Mouse (Mus musculus): ENCODE data around the gene Gm8229. TPM values are rescaled to one million over a fixed set of nuclear protein-coding genes. Genes with fewer than 3 reads are reported as not detected.
"Not testable (repeated sequence)": the region's sequence is repeated elsewhere in the genome, so short reads cannot be mapped to it uniquely, and the experiment has no call there.

The Gm8229 gene
- total and polyA plus RNA-seq, 3 experiments, result 0.33 TPM; not detected in 2

- TF ChIP-seq HCFC1 (IDR thresholded peaks at IDR 0.05; ENCODE audit: low read depth, low read length), result peak; percentile 61
- peak; percentile 63 for TF ChIP-seq ELF1 (IDR thresholded peaks at IDR 0.05; ENCODE audit: low read depth, low read length)
- TF ChIP-seq POLR2A (IDR thresholded peaks at IDR 0.05; ENCODE audit: low read depth, low read length), result 0 out of 2 replicates have a peak, but pooled peaks have one; percentile 29
- H3K36me3 ChIP-seq (replicated peaks in 1 of 2; ENCODE audit: control insufficient read depth in 1 of 2, insufficient read depth in 1 of 2, low read length in 1 of 2); in situ Hi-C loops (cut with MboI; ENCODE audit: low pct_ligation_motif_present, low pct_unique_long_range_greater_than_20kb, low sequenced_read_pairs); H3K9me3 ChIP-seq (replicated peaks; ENCODE audit: low read length); H3K79me2 ChIP-seq (replicated peaks; ENCODE audit: control insufficient read depth, extremely low read depth, insufficient read depth, poor library complexity, severe bottlenecking); H3K4me1 ChIP-seq (ENCODE audit: control insufficient read depth in 1 of 2, insufficient read depth in 2 of 2); H3K27ac ChIP-seq (ENCODE audit: insufficient read depth, low read depth); dilution Hi-C loops (cut with MboI; ENCODE audit: extremely low pct_ligation_motif_present, extremely low pct_unique_long_range_greater_than_20kb, low sequenced_read_pairs); DNase-seq (ENCODE audit: extremely low read depth); H3K4me2 ChIP-seq (ENCODE audit: insufficient read depth, low read depth, poor library complexity, severe bottlenecking); H3K27me3 ChIP-seq (replicated peaks): not testable (repeated sequence)
- Histone ChIP-seq H3K4me3 (replicated peaks in 1 of 3; ENCODE audit: low read depth in 2 of 3, low read length in 2 of 3, poor library complexity in 1 of 3) (peak overlapping the region in 2 of 3 experiments; percentile 42 to 64), H3K9ac (ENCODE audit: insufficient read depth, low read depth) (peak overlapping the region; percentile 58; the same call in 1 of the 2 replicates)
Measured at GRCm38 (mm10) chr14:44384233-44384632, 19.1 kb downstream of the Gm8229 start.

- in situ Hi-C loops (cut with MboI; ENCODE audit: low pct_ligation_motif_present, low pct_unique_long_range_greater_than_20kb, low sequenced_read_pairs); H3K4me2 ChIP-seq (ENCODE audit: insufficient read depth, low read depth, poor library complexity, severe bottlenecking); H3K27ac ChIP-seq (ENCODE audit: insufficient read depth, low read depth); H3K9me3 ChIP-seq (replicated peaks; ENCODE audit: low read length); H3K79me2 ChIP-seq (replicated peaks; ENCODE audit: control insufficient read depth, extremely low read depth, insufficient read depth, poor library complexity, severe bottlenecking); H3K27me3 ChIP-seq (replicated peaks); H3K36me3 ChIP-seq (replicated peaks in 1 of 2; ENCODE audit: control insufficient read depth in 1 of 2, insufficient read depth in 1 of 2, low read length in 1 of 2); dilution Hi-C loops (cut with MboI; ENCODE audit: extremely low pct_ligation_motif_present, extremely low pct_unique_long_range_greater_than_20kb, low sequenced_read_pairs); H3K9ac ChIP-seq (ENCODE audit: insufficient read depth, low read depth); H3K4me3 ChIP-seq (replicated peaks in 1 of 3; ENCODE audit: low read depth in 2 of 3, low read length in 2 of 3, poor library complexity in 1 of 3); DNase-seq (ENCODE audit: extremely low read depth); H3K4me1 ChIP-seq (ENCODE audit: control insufficient read depth in 1 of 2, insufficient read depth in 2 of 2): not testable (repeated sequence)
Measured at GRCm38 (mm10) chr14:44410588-44410987, 45.4 kb downstream of the Gm8229 start, which contains the start of gene Gm3371. Gm3371 (minus strand) TSS chr14:44410688.

Other genes with a start within 250 kb of the Gm8229 start
- not detected in 2 replicates for gene Gm3327, start 241.5 kb upstream of the Gm8229 start, total RNA-seq (2012; rRNA removed)
- gene Gm3327, start 241.5 kb upstream of the Gm8229 start, total RNA-seq (2014; rRNA removed), result not detected in 2 replicates
- not detected in 2 replicates for gene Gm3327, start 241.5 kb upstream of the Gm8229 start, polyA plus RNA-seq (2012; ENCODE audit: insufficient read length, low read depth)
- not detected in 2 replicates for gene Gm8212, start 167.7 kb upstream of the Gm8229 start, total RNA-seq (2012; rRNA removed)
- gene Gm8212, start 167.7 kb upstream of the Gm8229 start, total RNA-seq (2014; rRNA removed), result not detected in 2 replicates
- not detected in 2 replicates for gene Gm8212, start 167.7 kb upstream of the Gm8229 start, polyA plus RNA-seq (2012; ENCODE audit: insufficient read length, low read depth)
- gene 4930503E14Rik, start 152.1 kb upstream of the Gm8229 start, total RNA-seq (2012; rRNA removed), result 0.30 and 0.38 TPM in 2 replicates
- 1.5 and 1.7 TPM in 2 replicates for gene 4930503E14Rik, start 152.1 kb upstream of the Gm8229 start, total RNA-seq (2014; rRNA removed)
- gene 4930503E14Rik, start 152.1 kb upstream of the Gm8229 start, polyA plus RNA-seq (2012; ENCODE audit: insufficient read length, low read depth), result 0.54 and 0.67 TPM in 2 replicates
- gene Gm8220, start 79.8 kb upstream of the Gm8229 start, total RNA-seq (2012; rRNA removed), result 0.17 TPM in 1 of 2 replicates, not detected in the other
- not detected in 2 replicates for gene Gm8220, start 79.8 kb upstream of the Gm8229 start, total RNA-seq (2014; rRNA removed)
- gene Gm8220, start 79.8 kb upstream of the Gm8229 start, polyA plus RNA-seq (2012; ENCODE audit: insufficient read length, low read depth), result 0.37 and 0.53 TPM in 2 replicates
- gene Gm5930, start 26.8 kb upstream of the Gm8229 start, total RNA-seq (2012; rRNA removed), result 2.1 and 2.8 TPM in 2 replicates
- 3.1 and 3.6 TPM in 2 replicates for gene Gm5930, start 26.8 kb upstream of the Gm8229 start, total RNA-seq (2014; rRNA removed)
- 1.3 TPM in 2 replicates for gene Gm5930, start 26.8 kb upstream of the Gm8229 start, polyA plus RNA-seq (2012; ENCODE audit: insufficient read length, low read depth)
- gene Gm3371, start 45.3 kb downstream of the Gm8229 start, total RNA-seq (2012; rRNA removed), result not detected in 2 replicates
- 0.34 TPM in 1 of 2 replicates, not detected in the other for gene Gm3371, start 45.3 kb downstream of the Gm8229 start, total RNA-seq (2014; rRNA removed)
- gene Gm3371, start 45.3 kb downstream of the Gm8229 start, polyA plus RNA-seq (2012; ENCODE audit: insufficient read length, low read depth), result not detected in 2 replicates
- gene Gm8232, start 68.3 kb downstream of the Gm8229 start, total RNA-seq (2012; rRNA removed), result not detected in 2 replicates
- not detected in 2 replicates for gene Gm8232, start 68.3 kb downstream of the Gm8229 start, total RNA-seq (2014; rRNA removed)
- not detected in 2 replicates for gene Gm8232, start 68.3 kb downstream of the Gm8229 start, polyA plus RNA-seq (2012; ENCODE audit: insufficient read length, low read depth)
- not detected in 2 replicates for gene BC061237, start 127.1 kb downstream of the Gm8229 start, total RNA-seq (2012; rRNA removed)
- gene BC061237, start 127.1 kb downstream of the Gm8229 start, total RNA-seq (2014; rRNA removed), result not detected in 2 replicates
- not detected in 2 replicates for gene BC061237, start 127.1 kb downstream of the Gm8229 start, polyA plus RNA-seq (2012; ENCODE audit: insufficient read length, low read depth)
- not detected in 2 replicates for gene Gm17093, start 152.9 kb downstream of the Gm8229 start, total RNA-seq (2012; rRNA removed)
- not detected in 2 replicates for gene Gm17093, start 152.9 kb downstream of the Gm8229 start, total RNA-seq (2014; rRNA removed)
- gene Gm17093, start 152.9 kb downstream of the Gm8229 start, polyA plus RNA-seq (2012; ENCODE audit: insufficient read length, low read depth), result not detected in 2 replicates
- not detected in 2 replicates for gene Gm8247, start 217.8 kb downstream of the Gm8229 start, total RNA-seq (2012; rRNA removed)
- not detected in 2 replicates for gene Gm8247, start 217.8 kb downstream of the Gm8229 start, total RNA-seq (2014; rRNA removed)
- not detected in 2 replicates for gene Gm8247, start 217.8 kb downstream of the Gm8229 start, polyA plus RNA-seq (2012; ENCODE audit: insufficient read length, low read depth)

All from CH12.LX (cell line).